Mouse (Mus musculus): ENCODE results near the gene Borcs7. TPM values are rescaled to one million over a fixed set of nuclear protein-coding genes. Genes with fewer than 3 reads are reported as not detected.

Borcs7 gene
- total RNA-seq, 2 experiments from 2014 or later = 21.4 to 23.7 TPM

DNA sequence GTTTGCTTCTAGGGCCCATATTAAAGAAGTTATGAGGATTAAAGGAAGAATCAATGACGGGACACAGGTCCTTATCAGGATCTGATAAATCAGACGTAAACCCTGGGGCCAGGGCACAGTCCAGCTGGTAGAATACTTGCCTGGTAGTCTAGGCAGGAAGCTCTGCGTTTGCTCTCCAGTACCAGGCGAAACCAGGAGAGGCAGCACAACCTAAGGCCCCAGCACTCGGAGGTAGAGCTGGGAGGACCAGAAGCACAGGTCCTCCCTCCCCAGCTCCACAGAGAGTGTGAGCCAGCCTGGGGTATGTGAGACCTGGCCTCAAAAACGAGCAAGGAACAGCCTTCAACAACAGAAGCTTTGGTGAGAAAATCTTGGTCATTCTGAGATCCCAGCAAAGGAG, 51.9 kb downstream of the Borcs7 start:
- intact Hi-C loops (cut with DNase I) = loop anchor here (2.0 to 5.0 kb wide), 2 partner anchors 71 to 154 kb away; no protein-coding TSS in a partner anchor
- DNase-seq (ENCODE audit: extremely low spot score in 1 of 2, low spot score in 2 of 2) = no peak

DNA sequence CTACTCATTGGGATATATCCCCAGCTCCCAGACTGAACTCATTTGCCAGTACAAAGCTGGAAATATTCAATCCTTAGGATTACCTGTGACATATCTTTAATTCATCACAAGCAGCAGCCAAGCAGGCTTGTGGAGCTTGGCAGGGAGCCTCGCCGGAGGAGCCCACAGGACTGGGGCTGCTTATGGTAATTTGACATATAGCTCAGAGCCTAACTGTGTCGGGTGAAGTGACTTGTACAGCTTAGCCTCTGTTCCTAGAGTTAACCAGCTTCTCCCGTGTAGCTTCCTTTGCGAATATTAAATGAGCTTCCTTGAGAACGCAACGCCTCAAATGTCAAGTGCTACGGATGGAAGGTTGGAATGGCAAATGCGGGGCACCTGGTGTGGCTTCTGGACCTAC, 55.0 kb downstream of the Borcs7 start:
- intact Hi-C loops (cut with DNase I) = loop anchor here (5.0 kb wide), 1 partner anchor 157 kb away; no protein-coding TSS in a partner anchor
- DNase-seq (ENCODE audit: extremely low spot score in 1 of 2, low spot score in 2 of 2) = no peak

DNA sequence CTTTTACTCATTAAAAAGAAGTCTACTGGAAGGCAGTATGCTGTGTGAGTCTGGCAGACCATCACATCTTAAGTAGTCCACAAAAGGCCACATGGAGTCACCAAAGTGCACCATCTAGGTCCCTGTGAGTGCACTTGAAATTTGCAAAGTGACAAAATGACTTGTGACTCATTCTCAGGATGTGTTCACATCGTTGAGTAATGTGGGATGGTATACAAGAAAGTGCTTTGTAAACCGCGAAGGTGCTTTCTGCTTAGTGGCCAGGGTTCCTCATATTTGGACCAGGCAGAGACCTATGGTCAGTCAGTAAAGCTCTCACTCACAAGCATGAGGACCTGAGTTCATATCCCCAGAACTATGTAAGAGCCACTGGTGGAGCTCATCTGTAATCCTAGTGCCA, 58.1 kb downstream of the Borcs7 start:
- intact Hi-C loops (cut with DNase I) = no loop called here
- DNase-seq (ENCODE audit: extremely low spot score in 1 of 2, low spot score in 2 of 2) = no peak

DNA sequence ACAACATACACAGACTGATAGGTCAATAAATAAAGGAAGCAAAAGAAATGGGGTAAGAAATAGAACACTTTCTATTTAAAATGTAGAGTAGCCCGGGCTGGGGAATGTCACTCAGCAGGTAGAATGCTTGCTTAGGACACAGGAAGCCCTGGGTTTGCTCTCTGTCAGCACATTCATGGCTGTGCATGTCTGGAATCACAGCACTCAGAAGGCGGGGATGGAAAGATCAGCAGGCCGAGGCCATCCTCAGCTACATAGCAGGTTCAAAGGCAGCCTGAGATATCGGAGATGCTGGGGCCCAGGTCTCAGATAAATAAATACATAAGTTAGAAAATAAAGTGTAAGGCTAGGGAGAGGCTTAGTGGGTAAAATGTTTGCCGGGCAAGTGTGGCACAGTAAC, 62.5 kb downstream of the Borcs7 start:
- intact Hi-C loops (cut with DNase I) = no loop called here
- no peak for DNase-seq (ENCODE audit: extremely low spot score in 1 of 2, low spot score in 2 of 2)

Other genes starting within 250 kb of the Borcs7 start
- gene Trim8, start 188.2 kb upstream of the Borcs7 start, total RNA-seq (2021) = 100 to 1,000 TPM; 101 to 108 TPM
- 100 to 1,000 TPM; 103 to 104 TPM for gene Arl3, start 116.7 kb upstream of the Borcs7 start, total RNA-seq (2021)
- gene Sfxn2, start 116.5 kb upstream of the Borcs7 start, total RNA-seq (2021) = 1 to 10 TPM; 7.8 to 8.1 TPM
- 10 to 100 TPM; 35.2 to 41.7 TPM for gene Wbp1l, start 90.8 kb upstream of the Borcs7 start, total RNA-seq (2021)
- gene Cyp17a1, start 16.7 kb upstream of the Borcs7 start, total RNA-seq (2021) = not detected
- gene As3mt, start 17.6 kb downstream of the Borcs7 start, total RNA-seq (2021) = 10 to 100 TPM; 18.7 to 18.9 TPM
- 10 to 100 TPM; 25.8 to 29.4 TPM for gene Cnnm2, start 71.7 kb downstream of the Borcs7 start, total RNA-seq (2021)

All from left cerebral cortex, postnatal 10 days (tissue).